Mouse (Mus musculus): ENCODE data around the gene Jaml. TPM values are rescaled to one million over a fixed set of nuclear protein-coding genes. Genes with fewer than 3 reads are reported as not detected.

Gene Jaml
- total RNA-seq, 1 experiment = 0.40 TPM

GRCm38 (mm10) chr9:45140945-45141344 is 62.0 kb downstream of the Jaml start:
- no peaks in the 10 kb centered on the region for H3K9me3 ChIP-seq (ENCODE audit: control insufficient read depth, insufficient read depth, low read depth, low read length)
- H3K9ac ChIP-seq (ENCODE audit: insufficient read depth, low read depth, low read length, poor library complexity, severe bottlenecking) = no peak overlapping the region
- in situ Hi-C loops (cut with MboI; ENCODE audit: low sequenced_read_pairs in 2 of 2, unreplicated experiment in 2 of 2) = loop anchor here (10.0 kb wide), 1 partner anchor 116 kb away; no protein-coding TSS in a partner anchor
- no peak for DNase-seq (ENCODE audit: low read depth, low spot score)
- H3K4me1 ChIP-seq (ENCODE audit: control insufficient read depth in 2 of 2, insufficient read depth in 2 of 2, low read length in 2 of 2, poor library complexity in 1 of 2) = peaks cover 2 to 5% of the 10 kb centered on the region in 2 experiments; a peak in 1 of 4 replicates
- H3K27ac ChIP-seq (ENCODE audit: insufficient read depth, low read depth, low read length, poor library complexity, severe bottlenecking) = no peak overlapping the region
- TF ChIP-seq CHD2 (IDR thresholded peaks at IDR 0.05; ENCODE audit: low read depth, low read length) (no peak), ZC3H11A (IDR thresholded peaks at IDR 0.05; ENCODE audit: borderline replicate concordance, low read depth, low read length) (no peak), ZNF384 (IDR thresholded peaks at IDR 0.05; ENCODE audit: low read depth, low read length) (no peak), HCFC1 (IDR thresholded peaks at IDR 0.05; ENCODE audit: borderline replicate concordance, insufficient read depth, low read length) (no peak), MAFK (IDR thresholded peaks at IDR 0.05; ENCODE audit: insufficient read depth, low read depth, low read length) (no peak)
- no peaks in the 10 kb centered on the region for H3K36me3 ChIP-seq (ENCODE audit: control insufficient read depth, insufficient read depth, low read length, poor library complexity, severe bottlenecking)
- H3K4me3 ChIP-seq (ENCODE audit: insufficient read depth in 1 of 2, low read depth in 1 of 2, low read length in 2 of 2, poor library complexity in 1 of 2, severe bottlenecking in 1 of 2) = no peak overlapping the region

DNA sequence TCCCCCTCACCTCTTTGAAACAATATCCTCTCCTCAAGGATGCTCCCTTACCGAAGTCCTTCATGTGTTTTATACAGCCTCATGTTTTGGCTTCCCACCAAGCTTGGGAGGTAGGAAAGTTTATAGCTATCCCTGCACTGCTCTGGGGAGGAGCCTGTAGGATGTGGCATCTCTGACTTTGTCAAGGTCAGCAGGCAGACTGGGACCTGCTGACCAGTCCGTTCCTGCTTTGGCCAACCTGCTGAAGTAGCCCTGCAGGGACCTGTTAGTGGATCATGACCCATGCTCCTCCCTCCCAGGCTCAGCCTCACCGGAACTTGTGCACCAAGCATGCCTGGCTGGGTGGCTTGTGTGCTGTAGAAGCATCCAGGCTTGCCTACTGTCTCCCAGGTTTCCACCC is 63.7 kb downstream of the Jaml start:
- TF ChIP-seq HCFC1 (IDR thresholded peaks at IDR 0.05; ENCODE audit: borderline replicate concordance, insufficient read depth, low read length) (no peak), ZNF384 (IDR thresholded peaks at IDR 0.05; ENCODE audit: low read depth, low read length) (no peak), MAFK (IDR thresholded peaks at IDR 0.05; ENCODE audit: insufficient read depth, low read depth, low read length) (no peak), CHD2 (IDR thresholded peaks at IDR 0.05; ENCODE audit: low read depth, low read length) (no peak), ZC3H11A (IDR thresholded peaks at IDR 0.05; ENCODE audit: borderline replicate concordance, low read depth, low read length) (no peak)
- in situ Hi-C loops (cut with MboI; ENCODE audit: low sequenced_read_pairs in 2 of 2, unreplicated experiment in 2 of 2) = loop anchor here (10.0 kb wide), 1 partner anchor 118 kb away; no protein-coding TSS in a partner anchor
- H3K9me3 ChIP-seq (ENCODE audit: control insufficient read depth, insufficient read depth, low read depth, low read length) = no peaks in the 10 kb centered on the region
- H3K27ac ChIP-seq (ENCODE audit: insufficient read depth, low read depth, low read length, poor library complexity, severe bottlenecking) = no peak overlapping the region
- peaks cover 2 to 5% of the 10 kb centered on the region in 2 experiments; a peak in 1 of 4 replicates for H3K4me1 ChIP-seq (ENCODE audit: control insufficient read depth in 2 of 2, insufficient read depth in 2 of 2, low read length in 2 of 2, poor library complexity in 1 of 2)
- H3K4me3 ChIP-seq (ENCODE audit: insufficient read depth in 1 of 2, low read depth in 1 of 2, low read length in 2 of 2, poor library complexity in 1 of 2, severe bottlenecking in 1 of 2) = no peak overlapping the region
- no peaks in the 10 kb centered on the region for H3K36me3 ChIP-seq (ENCODE audit: control insufficient read depth, insufficient read depth, low read length, poor library complexity, severe bottlenecking)
- H3K9ac ChIP-seq (ENCODE audit: insufficient read depth, low read depth, low read length, poor library complexity, severe bottlenecking) = no peak overlapping the region
- no peak for DNase-seq (ENCODE audit: low read depth, low spot score)

DNA sequence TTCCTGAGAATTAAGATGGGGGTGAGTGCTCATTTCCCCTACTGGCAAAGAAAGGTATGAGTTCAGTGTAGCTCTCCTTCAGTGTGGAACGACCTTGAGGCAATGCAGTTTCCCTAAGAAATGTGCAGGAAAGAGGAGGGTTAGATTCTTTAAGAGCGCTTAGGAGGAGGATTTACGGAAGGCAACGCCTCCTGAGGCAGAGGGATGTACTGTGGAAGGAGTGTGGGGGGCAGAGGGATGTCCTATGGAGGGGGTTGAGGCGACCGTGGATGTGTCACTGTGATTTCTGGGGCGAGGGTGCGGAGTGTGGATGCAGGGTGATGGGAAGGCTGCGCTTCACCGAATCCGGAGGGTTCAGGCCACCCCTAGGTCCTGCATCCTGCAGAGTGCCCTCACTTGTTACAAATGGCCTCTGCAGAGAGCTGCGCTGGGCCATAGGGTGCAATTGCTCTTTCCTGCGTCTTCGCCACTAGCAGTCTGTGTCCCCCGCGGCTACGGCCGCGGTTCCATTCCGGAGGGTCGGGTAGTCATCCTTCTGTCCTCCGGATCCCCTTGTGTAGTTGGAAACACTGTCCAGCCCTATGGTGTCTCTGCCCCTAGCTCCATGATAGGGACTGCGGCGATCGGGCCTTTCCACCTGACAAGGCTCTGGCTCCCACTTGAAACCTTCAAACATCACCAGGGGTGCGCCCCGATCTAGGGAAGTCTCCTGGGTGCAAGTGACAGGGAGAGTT is 66.7 kb downstream of the Jaml start:
- H3K9me3 ChIP-seq (ENCODE audit: control insufficient read depth, insufficient read depth, low read depth, low read length) = no peaks in the 10 kb centered on the region
- H3K4me3 ChIP-seq (ENCODE audit: insufficient read depth in 1 of 2, low read depth in 1 of 2, low read length in 2 of 2, poor library complexity in 1 of 2, severe bottlenecking in 1 of 2) = peak overlapping the region; percentile 17 to 47
- in situ Hi-C loops (cut with MboI; ENCODE audit: low sequenced_read_pairs in 2 of 2, unreplicated experiment in 2 of 2) = loop anchor here (10.0 kb wide), 1 partner anchor 121 kb away; no protein-coding TSS in a partner anchor
- H3K9ac ChIP-seq (ENCODE audit: insufficient read depth, low read depth, low read length, poor library complexity, severe bottlenecking) = 0 out of 2 replicates have a peak overlapping the region, but pooled peaks have one; percentile 10
- no peak for DNase-seq (ENCODE audit: low read depth, low spot score)
- no peak for TF ChIP-seq CHD2 (IDR thresholded peaks at IDR 0.05; ENCODE audit: low read depth, low read length)
- no peak for TF ChIP-seq MAFK (IDR thresholded peaks at IDR 0.05; ENCODE audit: insufficient read depth, low read depth, low read length)
- no peak for TF ChIP-seq ZC3H11A (IDR thresholded peaks at IDR 0.05; ENCODE audit: borderline replicate concordance, low read depth, low read length)
- no peak for TF ChIP-seq HCFC1 (IDR thresholded peaks at IDR 0.05; ENCODE audit: borderline replicate concordance, insufficient read depth, low read length)
- no peak for TF ChIP-seq ZNF384 (IDR thresholded peaks at IDR 0.05; ENCODE audit: low read depth, low read length)
- H3K36me3 ChIP-seq (ENCODE audit: control insufficient read depth, insufficient read depth, low read length, poor library complexity, severe bottlenecking) = no peaks in the 10 kb centered on the region
- peaks cover 0 to 5% of the 10 kb centered on the region in 2 experiments; a peak in 1 of 4 replicates for H3K4me1 ChIP-seq (ENCODE audit: control insufficient read depth in 2 of 2, insufficient read depth in 2 of 2, low read length in 2 of 2, poor library complexity in 1 of 2)
- no peak overlapping the region for H3K27ac ChIP-seq (ENCODE audit: insufficient read depth, low read depth, low read length, poor library complexity, severe bottlenecking)

DNA sequence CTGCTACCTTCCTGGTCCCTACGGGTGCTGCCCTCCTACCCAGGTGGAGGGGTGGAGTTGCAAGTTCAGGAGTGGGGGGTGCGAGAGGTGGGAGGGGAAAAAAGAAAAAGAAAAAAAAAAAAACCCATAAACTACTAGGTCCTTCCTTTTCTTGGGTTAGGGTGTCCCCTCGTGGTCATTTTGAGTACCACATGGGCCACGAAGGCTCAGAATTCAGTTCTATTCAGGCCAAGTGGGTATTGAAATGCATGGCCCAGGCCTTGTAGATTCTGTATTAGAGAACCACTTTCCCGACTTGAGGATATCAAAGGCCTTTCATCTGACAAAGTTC is 67.2 kb downstream of the Jaml start:
- no peak for TF ChIP-seq HCFC1 (IDR thresholded peaks at IDR 0.05; ENCODE audit: borderline replicate concordance, insufficient read depth, low read length)
- peak; percentile 71; the same call in 1 of the 2 replicates for TF ChIP-seq ZC3H11A (IDR thresholded peaks at IDR 0.05; ENCODE audit: borderline replicate concordance, low read depth, low read length)
- peak; percentile 95 for TF ChIP-seq ZNF384 (IDR thresholded peaks at IDR 0.05; ENCODE audit: low read depth, low read length)
- TF ChIP-seq CHD2 (IDR thresholded peaks at IDR 0.05; ENCODE audit: low read depth, low read length) = no peak
- in situ Hi-C loops (cut with MboI; ENCODE audit: low sequenced_read_pairs in 2 of 2, unreplicated experiment in 2 of 2) = loop anchor here (10.0 kb wide), 1 partner anchor 121 kb away; no protein-coding TSS in a partner anchor

More for the DNA sequence above, 67.2 kb downstream of the Jaml start:
- Histone ChIP-seq H3K9me3 (ENCODE audit: control insufficient read depth, insufficient read depth, low read depth, low read length) (no peaks in the 10 kb centered on the region), H3K27ac (ENCODE audit: insufficient read depth, low read depth, low read length, poor library complexity, severe bottlenecking) (no peak overlapping the region), H3K4me3 (ENCODE audit: insufficient read depth in 1 of 2, low read depth in 1 of 2, low read length in 2 of 2, poor library complexity in 1 of 2, severe bottlenecking in 1 of 2) (peak overlapping the region; percentile 17 to 47), H3K9ac (ENCODE audit: insufficient read depth, low read depth, low read length, poor library complexity, severe bottlenecking) (no peak overlapping the region), H3K36me3 (ENCODE audit: control insufficient read depth, insufficient read depth, low read length, poor library complexity, severe bottlenecking) (no peaks in the 10 kb centered on the region), H3K4me1 (ENCODE audit: control insufficient read depth in 2 of 2, insufficient read depth in 2 of 2, low read length in 2 of 2, poor library complexity in 1 of 2) (peaks cover 0 to 5% of the 10 kb centered on the region in 2 experiments; a peak in 1 of 4 replicates)
- DNase-seq (ENCODE audit: low read depth, low spot score) = peak; percentile 60
